Mouse (Mus musculus) macrophage (primary cell): ENCODE data around the gene Dhx40. TPM values are rescaled to one million over a fixed set of nuclear protein-coding genes. Genes with fewer than 3 reads are reported as not detected.
"Not testable (repeated sequence)": the region's sequence is repeated elsewhere in the genome, so short reads cannot be mapped to it uniquely, and the experiment has no call there.

Source experiments
- H3K27ac ChIP-seq: fragments of 350-480 bp; formaldehyde crosslinking; 2 replicates; pipeline ENCODE4 v1.9.0; 2021
- H3K36me3 ChIP-seq: fragments of 350-480 bp; formaldehyde crosslinking; 2 replicates; pipeline ENCODE4 v1.9.0; 2021; ENCODE audit errors: inconsistent target
- H3K4me3 ChIP-seq: fragments of 350-480 bp; formaldehyde crosslinking; 2 replicates; pipeline ENCODE4 v1.9.0; 2021; ENCODE audit errors: inconsistent target
- H3K79me2 ChIP-seq: fragments of 350-480 bp; formaldehyde crosslinking; 2 replicates; pipeline ENCODE4 v1.9.0; 2021; ENCODE audit errors: inconsistent target
- WGBS: methylation state at CpG from one replicate; pipeline ENCODE4 v1.1.7; 2026; ENCODE audit warnings: inconsistent platforms; ENCODE audit not compliant: missing documents; 5-methylcytosine and 5-hydroxymethylcytosine counted together
- polyA plus RNA-seq: library from polyadenylated mRNA; stranded (reverse); fragments of 250-400 nt; gene quantifications from 3 replicates; pipeline ENCODE4 v1.2.4, GENCODE M21; 2018; ENCODE audit warnings: inconsistent platforms

Gene Dhx40
- polyA plus RNA-seq, 1 experiment from 2014 or later = 14.6 TPM

- Histone ChIP-seq H3K4me3 (no peak overlapping the region), H3K79me2 (peaks cover 100% of the 10 kb centered on the region), H3K27ac (peak overlapping the region; percentile 88), H3K36me3 (no peaks in the 10 kb centered on the region)
- WGBS = 100% methylated on average over 1 of the region's 1 CpGs
These were observed 56.5 kb downstream of the Dhx40 start for GRCm38 (mm10) chr11:86751010-86751409.

- no peak overlapping the region for H3K4me3 ChIP-seq
- H3K79me2 ChIP-seq = peaks cover 100% of the 10 kb centered on the region
- peak overlapping the region; percentile 88 for H3K27ac ChIP-seq
- WGBS = 91% methylated on average over 3 of the region's 3 CpGs
- no peaks in the 10 kb centered on the region for H3K36me3 ChIP-seq
These were observed 57.6 kb downstream of the Dhx40 start for GRCm38 (mm10) chr11:86749776-86750423.

- Histone ChIP-seq H3K36me3 (no peaks in the 10 kb centered on the region), H3K4me3 (no peak overlapping the region), H3K79me2 (peaks cover 100% of the 10 kb centered on the region), H3K27ac (peak overlapping the region; percentile 86)
- 28% methylated on average over 3 of the region's 3 CpGs for WGBS
These were observed 61.7 kb downstream of the Dhx40 start for GRCm38 (mm10) chr11:86745634-86746404.

- WGBS = 72% methylated on average over 2 of the region's 2 CpGs
- H3K79me2 ChIP-seq = peaks cover 100% of the 10 kb centered on the region
- no peak overlapping the region for H3K4me3 ChIP-seq
- 0 out of 2 replicates have a peak, but pooled peaks cover under 1% of the 10 kb centered on the region for H3K36me3 ChIP-seq
- H3K27ac ChIP-seq = peak overlapping the region; percentile 15; the same call in 1 of the 2 replicates
These were observed 64.9 kb downstream of the Dhx40 start for GRCm38 (mm10) chr11:86742605-86743004.

GRCm38 (mm10) chr11:86741505-86741904 is 66.0 kb downstream of the Dhx40 start:
- Histone ChIP-seq H3K27ac (peak overlapping the region; percentile 12; the same call in 1 of the 2 replicates), H3K79me2 (peaks cover 100% of the 10 kb centered on the region), H3K4me3 (no peak overlapping the region), H3K36me3 (0 out of 2 replicates have a peak, but pooled peaks cover 10% of the 10 kb centered on the region)
- 82% methylated on average over 5 of the region's 5 CpGs for WGBS

GRCm38 (mm10) chr11:86739470-86739869 is 68.1 kb downstream of the Dhx40 start:
- H3K79me2 ChIP-seq = peaks cover 100% of the 10 kb centered on the region
- 75% methylated on average over 2 of the region's 2 CpGs for WGBS
- peaks cover 21% of the 10 kb centered on the region; the same call in 1 of the 2 replicates for H3K36me3 ChIP-seq
- H3K27ac ChIP-seq = peak overlapping the region; percentile 54; the same call in 1 of the 2 replicates
- H3K4me3 ChIP-seq = no peak overlapping the region

- H3K36me3 ChIP-seq = peaks cover 21% of the 10 kb centered on the region; the same call in 1 of the 2 replicates
These were observed 68.6 kb downstream of the Dhx40 start for GRCm38 (mm10) chr11:86738956-86739355.

GRCm38 (mm10) chr11:86738308-86738707 is 69.2 kb downstream of the Dhx40 start:
- H3K4me3 ChIP-seq = not testable (repeated sequence)
- Histone ChIP-seq H3K36me3 (peaks cover 24% of the 10 kb centered on the region; the same call in 1 of the 2 replicates), H3K27ac (peak overlapping the region; percentile 54), H3K79me2 (peaks cover 100% of the 10 kb centered on the region)
- WGBS = 100% methylated on average over 1 of the region's 1 CpGs

More at GRCm38 (mm10) chr11:86738956-86739355, 68.6 kb downstream of the Dhx40 start:
- 0% methylated on average over 1 of the region's 1 CpGs for WGBS
- peak overlapping the region; percentile 54 for H3K27ac ChIP-seq
- peaks cover 100% of the 10 kb centered on the region for H3K79me2 ChIP-seq
- H3K4me3 ChIP-seq = no peak overlapping the region

- WGBS = 90% methylated on average over 7 of the region's 8 CpGs
- H3K27ac ChIP-seq = no peak overlapping the region
- H3K4me3 ChIP-seq = no peak overlapping the region
- H3K79me2 ChIP-seq = peaks cover 100% of the 10 kb centered on the region
- H3K36me3 ChIP-seq = peaks cover 26% of the 10 kb centered on the region
These were observed 70.1 kb downstream of the Dhx40 start for GRCm38 (mm10) chr11:86737301-86738000.

GRCm38 (mm10) chr11:86734993-86735392 is 72.6 kb downstream of the Dhx40 start:
- Histone ChIP-seq H3K27ac (no peak overlapping the region), H3K79me2 (peaks cover 100% of the 10 kb centered on the region), H3K36me3 (peaks cover 43% of the 10 kb centered on the region), H3K4me3 (no peak overlapping the region)
- WGBS = 94% methylated on average over 4 of the region's 4 CpGs

- Histone ChIP-seq H3K4me3 (no peak overlapping the region), H3K79me2 (peaks cover 100% of the 10 kb centered on the region), H3K27ac (no peak overlapping the region), H3K36me3 (peaks cover 49% of the 10 kb centered on the region)
- WGBS = 78% methylated on average over 9 of the region's 10 CpGs
These were observed 73.2 kb downstream of the Dhx40 start for GRCm38 (mm10) chr11:86734241-86734939.

- peak overlapping the region; percentile 52 for H3K27ac ChIP-seq
- peaks cover 100% of the 10 kb centered on the region for H3K79me2 ChIP-seq
- peaks cover 54% of the 10 kb centered on the region for H3K36me3 ChIP-seq
- H3K4me3 ChIP-seq = no peak overlapping the region
- WGBS = 71% methylated on average over 2 of the region's 2 CpGs
These were observed 76.1 kb downstream of the Dhx40 start for GRCm38 (mm10) chr11:86731443-86731842.

GRCm38 (mm10) chr11:86725607-86726006 is 81.9 kb downstream of the Dhx40 start:
- H3K79me2 ChIP-seq = peaks cover 100% of the 10 kb centered on the region
- H3K4me3 ChIP-seq = no peak overlapping the region
- no peak overlapping the region for H3K27ac ChIP-seq
- peaks cover 49% of the 10 kb centered on the region for H3K36me3 ChIP-seq

GRCm38 (mm10) chr11:86724982-86725381 is 82.6 kb downstream of the Dhx40 start:
- H3K27ac ChIP-seq = no peak overlapping the region
- peaks cover 100% of the 10 kb centered on the region for H3K79me2 ChIP-seq
- no peak overlapping the region for H3K4me3 ChIP-seq
- WGBS = 95% methylated on average over 7 of the region's 7 CpGs
- H3K36me3 ChIP-seq = peaks cover 48% of the 10 kb centered on the region
